Mouse (Mus musculus) E14TG2a.4 (cell line): ENCODE results near the gene Cd4.

Experiments used
- CTCF ChIP-seq: conservative IDR thresholded peaks from 2 replicates; pipeline ENCODE4 v1.5.1; 2014; ENCODE audit warnings: low read length
- NANOG ChIP-seq: IDR thresholded peaks from 2 replicates; pipeline ENCODE4 v1.6.1; 2014; ENCODE audit warnings: borderline replicate concordance, low read length, mixed read lengths

DNA sequence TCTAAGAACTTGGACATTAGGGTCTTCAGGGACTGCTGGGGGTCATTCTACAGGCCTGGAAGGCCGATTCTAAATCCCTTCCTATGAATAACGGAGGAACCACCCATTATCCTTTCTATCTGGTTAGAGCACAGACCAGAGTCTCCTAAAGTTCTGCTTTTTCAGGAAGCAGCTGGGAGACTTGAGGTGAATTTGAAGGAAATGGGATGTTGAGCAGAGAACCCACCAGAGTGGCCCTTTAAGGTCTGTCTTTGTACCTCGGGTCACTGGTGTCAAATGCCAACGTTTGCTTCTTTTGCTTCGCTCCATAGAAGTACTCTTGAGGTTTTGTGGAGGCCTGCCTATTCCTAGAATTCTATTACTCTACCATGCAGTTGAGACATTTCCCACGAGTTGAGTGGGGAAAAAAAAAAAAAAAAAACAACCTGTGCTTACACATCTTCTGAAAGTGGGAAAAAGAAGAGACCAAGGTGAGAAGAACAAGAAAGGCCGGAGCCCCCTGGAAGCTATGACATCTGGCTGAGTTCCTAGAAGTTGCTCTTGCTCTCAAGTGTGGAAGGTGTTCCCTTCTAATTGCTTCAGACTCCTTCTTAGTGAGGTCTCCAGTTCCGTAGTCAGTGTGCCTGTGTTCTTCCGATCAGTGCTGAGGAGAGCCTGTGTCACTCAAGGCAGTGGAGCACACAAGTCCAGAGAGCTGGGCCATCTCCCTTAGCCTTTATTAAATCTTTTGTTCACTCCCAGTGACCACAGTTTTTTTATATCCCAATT, 32.5 kb upstream of the Cd4 start:
- TF ChIP-seq CTCF: no peak
- no peak for TF ChIP-seq NANOG
